Mouse (Mus musculus) small intestine, adult 2 months (tissue): Measurements from ENCODE around the gene Crocc2. TPM values are rescaled to one million over a fixed set of nuclear protein-coding genes. Genes with fewer than 3 reads are reported as not detected.
A peak's percentile ranks its signal among the peaks of the same experiment; 100 is the strongest.
"Not testable (repeated sequence)": the region's sequence is repeated elsewhere in the genome, so short reads cannot be mapped to it uniquely, and the experiment has no call there.

Source experiments
- H3K27ac ChIP-seq: fragments of 200-500 bp; 2 replicates; pipeline ENCODE4 v1.5.1; 2012; ENCODE audit warnings: low read depth, low read length, control low read depth, inconsistent platforms; ENCODE audit not compliant: insufficient read depth
- H3K27me3 ChIP-seq: fragments of 200-500 bp; 2 replicates; pipeline ENCODE4 v1.6.1; 2012; ENCODE audit warnings: mild to moderate bottlenecking, moderate library complexity, low read length, inconsistent platforms; ENCODE audit not compliant: control insufficient read depth, insufficient read depth
- H3K36me3 ChIP-seq: fragments of 200-500 bp; 2 replicates; pipeline ENCODE4 v1.6.1; 2012; ENCODE audit warnings: mild to moderate bottlenecking, low read length, control low read depth, inconsistent platforms; ENCODE audit not compliant: control insufficient read depth, insufficient read depth
- H3K4me1 ChIP-seq: fragments of 200-500 bp; 2 replicates; pipeline ENCODE4 v1.6.1; 2012; ENCODE audit warnings: low read length, inconsistent platforms, mixed read lengths; ENCODE audit not compliant: control insufficient read depth, insufficient read depth, insufficient read length
- H3K4me3 ChIP-seq: fragments of 200-500 bp; 2 replicates; pipeline ENCODE4 v1.5.1; 2012; ENCODE audit warnings: low read depth, mild to moderate bottlenecking, control low read depth, inconsistent platforms, low read length, moderate library complexity
- CTCF ChIP-seq: fragments of 200-500 bp; IDR thresholded peaks from 2 replicates; pipeline ENCODE4 v1.5.1; 2012; ENCODE audit warnings: low read depth, mild to moderate bottlenecking, control low read depth, inconsistent platforms, low read length, moderate library complexity, mixed read lengths; ENCODE audit not compliant: insufficient replicate concordance, insufficient read length; ENCODE audit errors: extremely low read depth
- POLR2A ChIP-seq: fragments of 200-500 bp; IDR thresholded peaks from 2 replicates; pipeline ENCODE4 v1.6.1; 2012; ENCODE audit warnings: low read depth, mild to moderate bottlenecking, control low read depth, inconsistent platforms, low read length, moderate library complexity
- WGBS: fragments of 180-500 bp; shearing (Covaris S2); methylation state at CpG from one replicate; pipeline ENCODE4 v1.1.7; 2018; 5-methylcytosine and 5-hydroxymethylcytosine counted together
- polyA plus RNA-seq: library from polyadenylated mRNA; depleted of rRNA; stranded (reverse); fragments of >200 nt; gene quantifications from 2 replicates; pipeline ENCODE4 v1.2.3, GENCODE M21; 2012

The Crocc2 gene
- polyA plus RNA-seq, 1 experiment, result not detected

DNA sequence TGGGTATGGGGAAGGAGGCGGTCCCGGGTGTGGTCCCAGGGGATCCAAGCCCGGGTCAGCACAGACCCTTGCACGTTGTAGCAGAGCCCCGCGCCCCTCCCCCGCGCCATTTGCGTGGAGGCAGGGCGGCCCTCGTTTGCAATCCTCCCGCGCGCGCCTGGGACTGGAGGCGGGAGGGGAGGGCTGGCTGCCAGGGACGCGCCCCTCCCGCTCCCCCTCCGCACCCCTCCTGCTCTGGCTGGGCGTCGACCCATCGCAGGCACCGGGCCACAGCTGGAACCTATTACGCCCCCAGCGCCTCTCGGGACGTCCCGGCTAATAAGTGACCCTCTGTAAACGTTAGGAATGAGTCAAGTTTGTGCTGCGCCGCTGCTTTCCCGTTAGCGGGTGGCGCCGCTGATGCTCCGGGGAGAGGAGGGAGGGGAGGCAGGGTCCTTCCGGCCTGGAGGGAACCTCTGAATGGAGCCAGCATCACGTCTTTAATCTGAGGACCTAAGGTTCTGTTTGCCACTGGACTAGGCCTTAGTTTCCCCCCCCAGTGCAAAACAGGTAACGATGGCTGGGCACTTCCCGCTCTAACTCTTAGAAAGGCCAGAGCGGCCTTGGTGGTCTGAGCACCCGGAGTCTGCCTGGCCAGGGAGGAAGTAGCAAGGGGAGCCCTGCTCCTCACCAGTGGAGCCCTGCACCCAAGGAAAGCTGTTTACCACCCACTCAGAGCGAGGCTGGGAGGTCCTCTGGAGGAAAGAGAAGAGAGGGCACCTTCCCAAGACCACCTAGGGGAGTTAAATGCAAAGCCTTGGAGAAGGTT is 8.2 kb downstream of the Crocc2 start:
- Histone ChIP-seq H3K4me1 (peaks cover 4% of the 10 kb centered on the region; the same call in 1 of the 2 replicates), H3K4me3 (peak overlapping the region; percentile 22; the same call in 1 of the 2 replicates), H3K27ac (no peak overlapping the region), H3K27me3 (peaks cover 5% of the 10 kb centered on the region), H3K36me3 (no peaks in the 10 kb centered on the region)
- 7% methylated on average over 44 of the region's 44 CpGs for WGBS
- no peak for TF ChIP-seq CTCF

DNA sequence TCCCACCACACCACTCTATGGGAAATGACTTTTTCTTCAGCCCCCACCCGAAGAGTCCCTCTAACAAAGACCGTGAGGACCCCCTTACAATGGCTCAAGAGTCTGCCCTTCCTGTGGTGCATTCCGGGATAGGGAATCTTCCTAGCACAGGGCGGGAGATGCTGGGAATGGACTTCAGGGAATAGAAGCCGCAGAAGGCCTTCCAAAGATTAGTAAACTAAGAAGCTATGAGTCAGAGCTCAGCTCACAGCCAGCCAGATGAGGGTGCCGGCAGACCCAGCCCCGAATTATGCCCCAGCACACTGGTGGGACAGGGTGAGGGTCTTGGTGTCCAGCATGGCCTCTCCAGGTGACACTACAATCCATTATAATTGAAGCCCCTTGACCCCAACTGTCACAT is 13.8 kb downstream of the Crocc2 start:
- no peaks in the 10 kb centered on the region; the same call in 1 of the 2 replicates for H3K27me3 ChIP-seq
- WGBS, result 82% methylated on average over 7 of the region's 7 CpGs
- peaks cover 5% of the 10 kb centered on the region for H3K4me1 ChIP-seq
- TF ChIP-seq POLR2A, result no peak
- TF ChIP-seq CTCF, result no peak
- H3K27ac ChIP-seq, result no peak overlapping the region
- H3K4me3 ChIP-seq, result no peak overlapping the region
- no peaks in the 10 kb centered on the region for H3K36me3 ChIP-seq

DNA sequence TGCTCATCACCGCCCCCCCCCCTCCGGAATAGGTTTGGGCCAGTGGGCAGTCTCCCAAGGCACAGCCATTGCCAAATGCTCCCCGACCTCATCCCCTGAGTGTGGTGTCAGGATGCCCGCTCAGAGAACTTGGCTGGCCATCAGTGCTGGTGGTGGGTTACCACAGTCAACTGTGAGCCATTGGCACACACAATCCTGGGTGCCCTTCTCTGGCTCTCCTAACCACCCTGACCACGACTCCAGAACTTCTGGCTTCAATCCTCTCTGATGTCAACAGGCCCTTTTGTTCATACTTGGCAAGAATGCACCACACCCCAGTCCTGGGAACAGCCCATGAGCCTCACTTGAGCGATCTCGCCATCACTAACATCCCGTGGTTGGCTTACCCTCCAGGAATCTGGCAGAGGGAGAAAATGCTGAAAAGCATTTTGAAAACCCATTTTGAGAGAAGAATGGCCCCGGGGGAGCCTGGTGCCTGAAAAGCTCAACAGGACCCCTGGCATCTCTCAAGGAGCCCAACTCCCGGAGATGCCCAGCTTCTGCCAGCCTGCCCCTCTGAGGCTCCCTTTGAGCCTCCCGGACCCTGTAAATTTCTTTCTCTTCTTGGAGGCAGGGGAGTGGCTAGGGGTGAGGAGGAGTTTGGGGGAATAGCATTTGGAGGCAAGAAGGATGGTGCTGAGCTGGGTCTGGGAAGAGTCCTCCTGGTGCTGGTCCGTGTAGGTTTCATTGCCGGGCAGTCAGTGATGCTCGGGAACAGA is 15.7 kb downstream of the Crocc2 start:
- 74% methylated on average over 14 of the region's 14 CpGs for WGBS
- TF ChIP-seq CTCF (no peak), POLR2A (no peak)
- H3K4me3 ChIP-seq, result no peak overlapping the region
- H3K27ac ChIP-seq, result no peak overlapping the region
- H3K36me3 ChIP-seq, result no peaks in the 10 kb centered on the region
- peaks cover 10% of the 10 kb centered on the region for H3K4me1 ChIP-seq
- H3K27me3 ChIP-seq, result no peaks in the 10 kb centered on the region; the same call in 1 of the 2 replicates

DNA sequence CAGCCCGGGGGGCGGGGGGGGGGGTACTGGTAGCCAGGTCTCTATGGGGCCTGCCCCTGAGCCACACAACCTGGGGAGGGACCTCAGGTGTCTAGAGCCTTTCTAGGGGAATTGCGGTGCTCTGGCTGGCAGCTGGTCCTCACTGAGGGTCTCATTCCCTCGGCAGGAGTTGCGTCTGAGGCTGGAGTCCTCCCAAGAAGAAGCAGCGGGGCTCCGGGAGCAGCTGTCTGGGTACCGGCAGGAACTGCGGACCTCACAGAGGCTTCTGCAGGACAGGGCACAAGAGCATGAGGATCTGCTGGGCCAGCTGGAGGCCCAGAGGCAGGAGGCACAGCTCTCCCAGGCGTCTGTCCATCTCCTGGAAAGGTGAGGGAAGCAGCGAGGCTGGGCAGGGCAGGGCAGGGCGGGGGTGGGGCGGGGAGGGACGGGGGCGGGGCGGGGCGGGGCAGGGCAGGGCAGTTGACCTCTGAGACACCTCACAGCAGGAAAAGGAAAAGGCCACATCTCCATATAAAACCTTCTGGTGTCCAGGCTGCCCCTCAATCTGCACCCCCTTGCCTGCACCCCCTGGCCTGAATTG is 22.3 kb downstream of the Crocc2 start:
- no peak overlapping the region for H3K27ac ChIP-seq
- peaks cover 23% of the 10 kb centered on the region for H3K4me1 ChIP-seq
- H3K36me3 ChIP-seq, result no peaks in the 10 kb centered on the region
- TF ChIP-seq POLR2A, result no peak
- TF ChIP-seq CTCF, result no peak
- no peaks in the 10 kb centered on the region for H3K27me3 ChIP-seq
- WGBS, result 16% methylated on average over 13 of the region's 17 CpGs
- peak overlapping the region; percentile 5; the same call in 1 of the 2 replicates for H3K4me3 ChIP-seq

DNA sequence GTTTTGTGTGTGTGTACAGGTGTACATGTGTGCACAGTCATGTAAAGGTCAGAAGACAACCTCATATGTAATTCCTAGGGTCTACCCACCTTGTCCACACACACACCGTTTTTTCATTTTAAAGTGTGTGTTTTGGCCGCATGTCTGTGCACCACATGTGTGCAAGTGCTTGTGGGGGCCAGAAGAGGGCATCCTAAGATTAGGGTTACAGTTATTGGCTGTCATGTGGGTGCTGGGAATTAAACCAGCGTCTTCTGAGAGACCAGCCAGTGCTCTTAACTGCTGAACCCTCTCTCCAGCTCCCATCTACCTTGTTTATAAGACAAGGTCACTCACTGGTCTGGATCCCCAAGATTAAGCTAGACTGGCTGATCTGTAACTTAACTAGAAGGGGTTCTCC is 26.4 kb downstream of the Crocc2 start:
- TF ChIP-seq POLR2A (no peak), CTCF (no peak)
- Histone ChIP-seq H3K36me3 (no peaks in the 10 kb centered on the region), H3K27me3 (no peaks in the 10 kb centered on the region), H3K4me3 (no peak overlapping the region), H3K4me1 (peaks cover 16% of the 10 kb centered on the region), H3K27ac (no peak overlapping the region)
- 87% methylated on average over 3 of the region's 3 CpGs for WGBS

DNA sequence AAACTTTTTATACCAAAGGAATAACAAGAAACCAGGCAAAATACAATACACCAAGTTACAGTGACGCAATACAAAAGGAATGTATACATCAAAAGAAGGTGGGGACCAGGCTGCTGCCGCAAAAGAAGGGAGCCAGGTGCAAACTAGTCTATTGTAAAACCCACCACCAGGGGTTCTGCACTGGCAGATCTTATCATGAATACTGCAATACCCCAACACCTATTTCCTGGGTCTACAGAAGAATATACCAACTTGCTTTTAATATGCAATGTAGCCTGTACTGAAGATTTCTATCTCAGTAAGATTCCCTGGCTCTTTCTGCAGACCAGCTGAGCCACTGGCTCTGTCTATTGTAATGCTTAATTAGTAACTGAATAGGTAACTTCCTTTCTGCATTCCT is 28.9 kb downstream of the Crocc2 start:
- H3K4me3 ChIP-seq, H3K27me3 ChIP-seq, H3K36me3 ChIP-seq, H3K4me1 ChIP-seq, H3K27ac ChIP-seq: not testable (repeated sequence)
- WGBS, result 55% methylated on average over 2 of the region's 2 CpGs

DNA sequence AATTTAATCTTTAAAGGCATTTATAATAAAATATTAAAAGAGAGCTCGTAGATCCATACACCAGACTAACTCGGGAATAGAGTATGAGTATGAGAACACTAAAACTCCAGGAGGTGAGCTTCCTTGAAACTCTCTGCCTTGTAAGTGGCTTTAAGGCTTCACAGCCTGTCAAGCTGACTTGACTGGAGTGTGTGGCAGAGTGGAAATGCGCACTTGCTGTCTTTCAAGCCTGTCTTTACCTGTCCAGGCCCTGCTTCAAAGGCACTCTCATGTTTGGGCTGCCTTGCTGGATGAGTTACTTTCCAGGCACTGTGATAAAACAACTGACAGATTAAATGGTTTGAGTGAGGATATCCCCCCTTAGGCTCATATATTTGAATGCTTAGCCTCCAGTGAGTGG is 29.4 kb downstream of the Crocc2 start:
- H3K4me3 ChIP-seq, result no peak overlapping the region
- no peak overlapping the region for H3K27ac ChIP-seq
- H3K4me1 ChIP-seq, result peaks cover 2% of the 10 kb centered on the region; the same call in 1 of the 2 replicates
- 81% methylated on average over 3 of the region's 3 CpGs for WGBS
- TF ChIP-seq CTCF, result no peak
- no peak for TF ChIP-seq POLR2A
- H3K36me3 ChIP-seq, result no peaks in the 10 kb centered on the region
- H3K27me3 ChIP-seq, result no peaks in the 10 kb centered on the region
